Mouse (Mus musculus) lung, postnatal 4 days (tissue): ENCODE measurements at regions not wholly inside any gene's neighbourhood (a gene's known extent, or its start where the extent isn't known, plus 50 kb on each side); places are given as distances from the start of the nearest gene placed in this dataset.
A peak's percentile ranks its signal among the peaks of the same experiment; 100 is the strongest.

ENCODE experiments used
- DNase-seq, 2 experiments: peaks; one replicate each; pipeline ENCODE4 v3.0.0; 2021

- DNase-seq: no peak
These were observed 742.2 kb downstream of the Epha4 start for GRCm38 (mm10) chr1:76772694-76773093.

GRCm38 (mm10) chr1:76786871-76787270 lies 728.0 kb downstream of the Epha4 start:
- no peak for DNase-seq

GRCm38 (mm10) chr1:76793438-76793837 lies 721.5 kb downstream of the Epha4 start:
- DNase-seq: no peak

DNA sequence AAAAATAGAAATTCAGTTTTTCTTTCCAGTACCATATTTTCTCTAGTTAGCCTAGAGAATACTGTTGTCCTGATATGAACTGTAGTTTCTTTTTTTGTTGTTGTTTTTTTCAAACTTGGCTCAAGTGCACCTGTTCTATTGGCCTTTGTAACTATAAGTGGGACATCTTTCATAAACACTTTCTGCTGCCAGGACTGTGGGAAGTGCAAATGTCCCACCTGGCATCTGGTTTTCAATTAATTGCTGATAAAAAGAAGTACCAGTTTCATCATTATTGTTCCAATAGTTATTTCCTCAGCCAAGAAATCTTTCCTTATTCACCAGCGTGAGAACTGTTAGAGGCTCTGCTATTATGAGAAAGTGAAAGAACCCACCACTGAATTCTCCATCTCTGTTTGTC lies 695.0 kb downstream of the Epha4 start:
- no peak for DNase-seq

- no peak for DNase-seq
These were observed 693.3 kb downstream of the Epha4 start for GRCm38 (mm10) chr1:76821610-76822009.

GRCm38 (mm10) chr1:76829690-76830089 lies 685.2 kb downstream of the Epha4 start:
- no peak for DNase-seq

DNA sequence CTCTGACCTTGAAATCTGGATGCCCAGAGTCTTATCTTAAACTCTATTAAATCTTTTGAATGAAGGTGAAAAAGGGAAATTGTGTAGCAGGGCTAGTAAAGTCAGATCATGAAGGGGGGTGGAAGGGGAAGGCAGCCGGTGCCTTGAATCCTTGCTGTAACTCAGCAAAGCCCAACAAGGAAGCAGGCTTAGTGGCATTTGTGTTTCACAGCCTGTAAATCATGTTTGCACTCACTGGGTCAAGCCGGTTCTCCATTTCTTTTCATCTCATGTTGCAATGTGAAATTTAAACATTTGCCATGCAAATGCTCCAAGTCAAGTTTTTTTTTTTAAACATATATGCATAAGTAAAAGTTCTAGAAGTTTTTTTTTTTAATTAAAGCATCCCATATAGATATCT lies 682.6 kb downstream of the Epha4 start:
- no peak for DNase-seq

DNA sequence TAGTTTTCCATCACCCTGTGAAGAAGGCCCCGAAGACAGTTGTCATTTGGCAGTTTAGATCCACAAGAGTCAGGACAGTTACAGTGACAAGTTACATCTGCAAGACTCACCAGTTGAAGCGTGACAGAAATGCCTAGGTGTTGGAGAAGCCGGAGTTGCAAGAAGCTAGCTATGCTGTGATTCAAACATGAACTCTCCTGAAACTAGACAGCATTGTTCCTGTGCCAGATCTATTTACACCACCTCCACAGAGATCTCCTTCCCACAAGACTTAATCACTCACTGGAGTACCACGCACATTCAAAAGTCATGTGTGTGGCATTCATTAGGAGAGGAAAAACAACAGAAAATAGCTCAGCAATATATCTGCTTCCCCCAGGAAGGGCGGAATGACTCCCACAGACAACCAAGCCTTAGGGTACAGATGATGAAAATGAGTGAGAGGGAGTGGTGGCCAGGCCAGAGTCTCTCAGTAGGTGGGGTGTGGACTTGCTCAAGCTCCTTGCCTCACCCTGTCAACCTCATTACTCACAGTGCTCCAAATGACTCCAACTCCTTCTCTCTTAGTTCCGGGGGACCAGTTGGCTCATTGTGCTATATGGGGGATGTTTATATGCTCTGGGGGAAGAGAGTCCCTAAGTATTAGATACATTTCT lies 679.7 kb downstream of the Epha4 start:
- DNase-seq: no peak

- DNase-seq: no peak
These were observed 665.5 kb downstream of the Epha4 start for GRCm38 (mm10) chr1:76849346-76849745.

DNA sequence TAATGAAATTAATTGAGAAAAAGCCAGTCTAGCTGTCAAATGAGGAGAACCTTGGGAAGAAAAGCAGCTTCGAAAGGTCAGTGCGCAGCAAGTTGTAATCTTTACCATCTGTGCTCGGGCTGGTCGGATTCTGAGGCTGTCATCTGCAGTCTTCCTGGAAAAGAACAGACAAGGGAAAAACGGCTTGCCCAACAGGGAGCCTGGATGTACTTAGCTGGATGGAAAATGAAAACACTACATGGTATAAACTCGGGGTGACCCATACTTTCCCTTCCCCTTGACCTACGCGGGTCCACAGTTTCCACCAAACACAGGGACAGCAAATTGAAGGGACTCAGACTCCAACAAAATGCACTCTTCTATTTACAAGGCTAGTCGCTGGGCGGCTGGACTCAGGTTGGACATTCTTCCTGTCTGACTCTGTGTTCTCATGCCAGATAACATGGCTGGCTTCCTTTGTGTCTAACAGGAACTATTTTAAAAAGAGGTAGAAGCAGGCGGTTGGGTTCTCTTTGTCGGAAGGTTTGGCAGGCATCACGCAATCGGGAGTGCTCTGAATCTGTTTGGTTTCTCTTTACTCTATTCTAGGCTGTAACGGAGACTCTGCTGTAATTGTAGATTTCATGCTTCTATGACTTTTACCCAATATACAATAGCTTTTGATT lies 648.5 kb downstream of the Epha4 start:
- no peak for DNase-seq

DNA sequence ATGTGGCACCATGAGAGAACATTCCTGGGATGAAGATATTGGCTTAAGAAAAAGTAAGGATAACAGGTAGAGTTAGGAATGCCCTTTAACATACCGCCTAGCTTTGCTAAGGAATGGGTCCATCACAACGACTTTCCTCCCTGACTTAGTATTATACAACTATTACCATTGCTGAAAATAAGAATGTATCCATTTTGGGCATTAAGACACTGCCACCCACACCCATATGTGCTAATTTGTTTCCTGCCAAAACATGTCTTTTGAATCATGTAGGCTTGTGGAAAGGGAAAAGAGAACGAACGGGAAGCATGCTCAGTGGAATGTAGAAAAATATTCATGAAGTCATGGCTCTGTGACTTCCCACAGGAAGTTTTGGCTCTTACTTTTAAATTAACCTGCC lies 641.7 kb downstream of the Epha4 start:
- no peak for DNase-seq

DNA sequence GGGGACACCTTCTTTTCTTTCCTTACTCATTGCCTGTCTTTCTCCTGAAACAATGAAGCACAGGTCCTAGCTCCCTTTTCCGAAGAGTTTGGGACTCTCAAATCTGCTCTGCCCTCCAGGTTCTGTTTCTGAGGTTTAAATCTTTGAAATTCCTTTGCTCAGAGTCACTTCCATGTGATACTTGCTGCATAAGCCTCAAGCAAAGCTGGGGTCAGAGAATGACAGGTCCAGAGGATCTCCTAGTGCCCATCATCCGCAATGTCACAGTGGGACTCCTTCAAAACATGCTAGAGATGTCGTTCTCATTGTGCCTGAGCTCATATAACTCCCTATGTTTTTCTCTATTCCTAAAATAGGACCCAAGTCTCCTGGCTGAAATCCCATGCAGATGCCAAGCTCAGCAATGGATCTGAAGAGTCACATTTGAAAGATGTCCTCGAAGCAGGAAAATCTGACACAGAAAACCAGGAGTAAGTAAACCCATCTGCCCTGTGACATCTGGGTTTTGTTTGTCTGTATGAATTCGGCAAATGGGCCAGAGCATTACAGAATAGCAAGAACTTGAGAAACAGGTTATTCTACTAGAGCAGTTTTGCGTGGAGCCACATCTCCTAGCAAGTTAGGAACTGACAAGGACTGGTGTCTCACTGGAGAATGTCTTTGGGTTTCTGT lies 634.6 kb downstream of the Epha4 start:
- DNase-seq: no peak

DNA sequence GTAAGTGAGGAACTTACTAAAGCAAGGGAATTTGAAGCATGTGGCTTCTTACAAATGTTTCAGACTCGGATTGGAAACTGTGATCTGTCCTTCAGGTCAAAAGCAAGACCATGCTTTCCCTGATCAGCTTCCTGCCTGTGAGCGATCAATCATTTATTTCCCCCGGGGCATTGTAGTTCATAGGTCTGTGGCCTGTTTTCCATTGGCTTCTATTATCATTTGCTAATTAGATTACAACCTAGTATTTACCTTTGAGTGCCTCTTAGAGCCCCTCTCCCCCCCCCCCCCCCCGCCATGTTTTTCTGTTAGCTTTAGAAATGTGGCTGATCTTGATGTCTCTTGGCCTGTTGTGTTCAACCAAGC lies 634.1 kb downstream of the Epha4 start:
- DNase-seq: no peak

GRCm38 (mm10) chr1:76896152-76896864 lies 618.6 kb downstream of the Epha4 start:
- no peak for DNase-seq

- DNase-seq: no peak
These were observed 617.5 kb downstream of the Epha4 start for GRCm38 (mm10) chr1:76897431-76897830.

GRCm38 (mm10) chr1:76911472-76911871 lies 603.4 kb downstream of the Epha4 start:
- no peak for DNase-seq

DNA sequence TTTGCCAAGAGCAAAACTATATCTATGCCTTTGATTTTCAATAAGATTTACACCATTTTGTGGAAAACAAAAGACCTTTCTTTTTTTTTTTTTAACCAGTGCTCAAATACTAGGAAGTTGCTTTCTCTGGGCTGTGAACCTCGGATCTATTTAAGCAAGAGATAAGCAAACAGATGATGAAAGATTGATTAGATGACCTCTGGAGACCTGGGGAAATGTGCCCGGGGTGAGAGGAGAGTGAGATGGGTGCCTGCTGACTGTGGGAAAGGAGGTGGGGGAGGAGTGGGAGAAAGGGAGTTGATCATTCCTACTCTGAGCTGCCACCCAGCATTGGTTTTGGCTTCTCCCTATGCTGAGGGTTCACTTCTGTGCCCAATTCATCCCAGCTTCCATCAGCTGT lies 595.3 kb downstream of the Epha4 start:
- no peak for DNase-seq

DNA sequence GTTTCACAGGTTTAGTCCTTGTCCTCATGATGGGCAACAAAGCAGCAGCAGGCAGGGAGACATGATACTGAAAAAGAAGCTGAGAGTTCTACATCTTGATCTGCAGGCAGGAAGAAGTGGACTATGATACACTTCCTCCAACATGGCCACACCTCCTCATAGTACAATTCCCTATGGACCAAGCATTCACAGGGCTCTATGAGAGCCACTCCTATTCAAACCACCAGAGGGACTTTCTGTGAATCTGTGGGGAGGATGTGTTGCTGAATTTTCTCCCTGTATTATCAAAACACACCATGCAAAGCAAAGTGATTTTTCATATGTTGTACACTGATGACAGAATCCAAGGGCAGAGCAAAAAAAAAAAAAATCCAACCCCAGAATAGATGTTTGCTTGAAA lies 594.3 kb downstream of the Epha4 start:
- no peak for DNase-seq

DNA sequence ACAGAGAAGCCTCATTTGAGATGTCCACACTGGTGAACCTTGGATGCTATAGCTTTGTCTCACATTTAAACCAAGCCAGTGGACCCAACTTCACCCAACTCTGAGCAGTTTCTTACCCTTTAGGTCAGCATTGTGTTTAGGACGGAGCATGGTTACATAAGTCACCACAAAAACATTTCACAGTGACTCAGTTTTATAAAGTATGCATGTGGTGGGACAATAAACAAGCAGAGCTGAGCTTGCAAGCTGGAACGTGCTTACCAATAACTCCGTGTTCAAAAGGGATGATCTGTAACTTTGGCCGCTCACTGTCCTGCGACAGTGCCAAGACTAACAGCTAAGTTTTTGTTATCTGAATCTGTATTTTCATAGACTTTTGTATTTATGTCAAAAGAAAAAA lies 587.8 kb downstream of the Epha4 start:
- DNase-seq: no peak

- no peak for DNase-seq
These were observed 586.9 kb downstream of the Epha4 start for GRCm38 (mm10) chr1:76928035-76928434.

DNA sequence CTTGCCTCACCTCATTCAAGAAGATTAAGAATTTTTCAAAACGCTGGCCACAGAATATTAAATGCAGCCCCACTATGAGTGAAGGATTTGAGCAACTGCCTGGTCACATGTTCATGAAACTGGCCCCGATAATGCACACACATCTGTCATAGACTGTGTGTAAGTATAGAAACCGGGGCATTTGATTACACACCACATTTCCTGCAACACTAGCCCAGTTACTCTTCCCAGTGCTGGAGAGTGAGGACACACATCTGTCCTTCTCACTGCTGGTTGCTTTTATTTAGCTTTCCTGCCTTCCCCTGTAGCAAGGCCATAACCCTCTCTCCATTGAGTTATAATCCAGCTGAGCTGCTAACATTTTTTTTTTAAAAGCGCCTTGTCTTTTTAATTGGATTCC lies 581.4 kb downstream of the Epha4 start:
- DNase-seq: no peak

DNA sequence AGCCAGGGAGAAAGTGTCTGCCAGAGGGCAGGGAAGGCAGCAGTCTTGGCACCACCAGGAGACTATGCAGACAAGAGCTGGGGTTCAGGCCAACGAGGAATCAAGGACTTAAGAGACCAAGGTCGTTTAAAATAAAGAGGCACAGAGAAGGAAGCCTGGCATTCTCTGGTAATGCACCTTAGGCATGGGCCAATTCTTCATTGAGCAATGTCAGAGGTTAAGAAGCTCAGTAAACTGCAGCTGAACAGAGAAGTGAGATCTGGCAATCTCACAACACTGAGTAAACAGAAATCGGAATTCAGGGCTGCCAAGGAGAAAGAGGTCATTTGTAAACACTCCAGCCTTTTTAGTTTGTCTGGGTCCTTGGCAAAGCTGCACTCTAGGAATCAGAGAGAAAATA lies 572.2 kb downstream of the Epha4 start:
- DNase-seq: peak; percentile 64 to 80

GRCm38 (mm10) chr1:76944046-76944445 lies 570.8 kb downstream of the Epha4 start:
- DNase-seq: peak in 1 of 2 experiments; percentile 5

GRCm38 (mm10) chr1:76955031-76955430 lies 559.9 kb downstream of the Epha4 start:
- DNase-seq: no peak
